Mouse (Mus musculus) midbrain, postnatal 0 days (tissue): ENCODE measurements around the gene Bcl10. TPM values are rescaled to one million over a fixed set of nuclear protein-coding genes. Genes with fewer than 3 reads are reported as not detected.
A peak's percentile ranks its signal among the peaks of the same experiment; 100 is the strongest.

Experiments used
- ATAC-seq: fragments of 200-750 bp; cut with Nextera tagmentation; 2 replicates; pipeline ENCODE4 v1.8.0; 2017; ENCODE audit warnings: moderate number of reproducible peaks, mild to moderate bottlenecking, moderate TSS enrichment, moderate library complexity; ENCODE audit not compliant: low FRiP score
- DNase-seq: peaks from one replicate; pipeline ENCODE4 v3.0.0-alpha.2; 2015; ENCODE audit warnings: low spot score
- H3K27ac ChIP-seq: fragments of 300-500 bp; sonication (generic); 2 replicates; pipeline ENCODE4 v1.5.1; 2014; ENCODE audit warnings: low read depth, mild to moderate bottlenecking, low read length, mixed read lengths
- H3K27me3 ChIP-seq: fragments of 300-500 bp; sonication (generic); 2 replicates; pipeline ENCODE4 v1.6.1; 2014; ENCODE audit warnings: low read length, control low read depth, mixed read lengths; ENCODE audit not compliant: insufficient read depth
- H3K36me3 ChIP-seq: fragments of 300-500 bp; sonication (generic); 2 replicates; pipeline ENCODE4 v1.6.1; 2014; ENCODE audit warnings: low read length, control low read depth, mixed read lengths; ENCODE audit not compliant: insufficient read depth
- H3K4me1 ChIP-seq: fragments of 300-500 bp; sonication (generic); 2 replicates; pipeline ENCODE4 v1.6.1; 2014; ENCODE audit warnings: mild to moderate bottlenecking, control low read depth, antibody characterized with exemption, low read length, mixed read lengths; ENCODE audit not compliant: insufficient read depth
- H3K4me2 ChIP-seq: fragments of 300-500 bp; sonication (generic); 2 replicates; pipeline ENCODE4 v1.6.1; 2014; ENCODE audit warnings: low read depth, mild to moderate bottlenecking, low read length, mixed read lengths; ENCODE audit not compliant: poor library complexity, severe bottlenecking
- H3K4me3 ChIP-seq: fragments of 300-500 bp; sonication (generic); 2 replicates; pipeline ENCODE4 v1.5.1; 2014; ENCODE audit warnings: low read depth, mild to moderate bottlenecking, low read length, moderate library complexity
- H3K9ac ChIP-seq: fragments of 300-500 bp; sonication (generic); replicated peaks from 2 replicates; pipeline ENCODE4 v1.6.1; 2014; ENCODE audit warnings: mild to moderate bottlenecking, low read length, moderate library complexity, mixed read lengths; ENCODE audit not compliant: poor library complexity, severe bottlenecking
- H3K9me3 ChIP-seq: fragments of 300-500 bp; sonication (generic); 2 replicates; pipeline ENCODE4 v1.6.1; 2016; ENCODE audit warnings: low read length, control low read depth
- CTCF ChIP-seq: IDR thresholded peaks from 2 replicates; pipeline ENCODE4 v1.5.1; 2016; ENCODE audit warnings: antibody characterized with exemption, mild to moderate bottlenecking
- whole genome bisulfite sequencing: fragments of 180-500 bp; shearing (Covaris S2); extraction: QIAGEN DNeasy Blood & Tissue Kit; methylation state at CpG from one replicate; pipeline ENCODE4 v1.1.7; 2014; 5-methylcytosine and 5-hydroxymethylcytosine counted together
- polyA plus RNA-seq: library from polyadenylated mRNA; unstranded; fragments of >200 nt; fragmentation: Nextera tagmentation; extraction: Ambion mirVana; gene quantifications from 2 replicates; pipeline ENCODE4 v1.2.1, GENCODE M21; 2015
- total RNA-seq: library from RNA; depleted of rRNA; stranded (reverse); fragments of >200 nt; gene quantifications from 2 replicates; pipeline ENCODE4 v1.2.3, GENCODE M21; 2014

Bcl10 gene
- total and polyA plus RNA-seq, 2 experiments from 2014 or later = 19.4 to 33.3 TPM

- TF ChIP-seq CTCF = no peak
- H3K36me3 ChIP-seq = peaks cover 20% of the 10 kb centered on the region
- H3K4me3 ChIP-seq = no peak overlapping the region
- peaks cover 7% of the 10 kb centered on the region; the same call in 1 of the 2 replicates for H3K4me1 ChIP-seq
- 71% methylated on average over 7 of the region's 7 CpGs for WGBS
- no peak overlapping the region for H3K9ac ChIP-seq
- ATAC-seq = no peak
- no peaks in the 10 kb centered on the region for H3K9me3 ChIP-seq
- no peaks in the 10 kb centered on the region for H3K27me3 ChIP-seq
- H3K27ac ChIP-seq = no peak overlapping the region
- DNase-seq = no peak
- H3K4me2 ChIP-seq = no peak overlapping the region
These were observed 7.2 kb downstream of the Bcl10 start for GRCm38 (mm10) chr3:145929525-145930400.

GRCm38 (mm10) chr3:145933845-145934244, 11.2 kb downstream of the Bcl10 start:
- no peak for TF ChIP-seq CTCF

DNA sequence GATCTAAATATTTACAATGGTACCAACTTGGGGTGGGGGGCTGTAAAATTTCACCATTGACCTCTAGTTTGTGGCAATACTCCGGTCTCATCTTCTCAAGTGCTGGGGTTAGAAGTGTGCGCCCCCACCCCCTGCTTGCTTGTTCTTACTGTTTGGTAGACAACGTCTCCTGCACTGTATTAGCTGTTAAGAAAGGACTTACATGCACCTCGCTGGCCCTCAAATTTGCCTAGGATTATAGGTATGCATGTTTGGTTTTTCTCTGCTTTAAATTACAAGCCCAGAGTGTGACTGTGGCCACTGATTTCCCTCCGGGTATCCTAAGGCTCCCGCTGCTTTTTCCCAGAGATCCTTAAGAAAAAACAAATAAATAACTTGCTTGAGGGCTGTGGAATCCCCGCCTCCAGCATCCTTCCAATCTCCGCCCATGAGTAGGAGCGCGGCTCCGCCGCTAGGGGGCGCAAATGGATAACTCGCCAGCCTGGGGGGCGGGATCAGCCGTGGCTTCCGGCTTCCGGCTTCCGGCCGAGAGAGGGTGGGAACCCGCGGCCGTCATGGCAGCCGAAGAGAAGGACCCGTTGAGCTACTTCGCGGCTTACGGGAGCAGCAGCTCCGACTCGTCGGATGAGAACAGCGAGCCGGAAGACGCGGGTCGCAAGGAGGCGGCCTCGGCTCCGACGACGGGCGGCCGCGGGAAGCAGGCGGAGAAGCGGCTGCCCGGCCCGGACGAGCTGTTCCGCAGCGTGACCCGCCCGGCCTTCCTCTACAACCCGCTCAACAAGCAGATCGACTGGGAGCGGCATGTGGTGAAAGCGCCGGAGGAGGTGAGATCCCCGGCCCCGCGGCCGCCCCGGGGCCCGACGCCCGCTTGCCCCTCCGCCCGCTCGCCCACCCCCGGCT, 15.2 kb downstream of the Bcl10 start, which contains the start of gene 2410004B18Rik:
2410004B18Rik (plus strand) TSS at position 510 of the 900 bp plus-strand sequence.
- peaks cover 3% of the 10 kb centered on the region; the same call in 1 of the 2 replicates for H3K36me3 ChIP-seq
- H3K4me2 ChIP-seq = peak within 1 kb of the TSS; percentile 84
- H3K4me1 ChIP-seq = peaks cover 8% of the 10 kb centered on the region; the same call in 1 of the 2 replicates
- H3K4me3 ChIP-seq = peak within 1 kb of the TSS; percentile 99
- H3K9ac ChIP-seq = peak within 1 kb of the TSS; percentile 89
- WGBS = 2% methylated on average over 65 of the region's 70 CpGs
- TF ChIP-seq CTCF = peak; percentile 97
- ATAC-seq (peak; percentile 94), DNase-seq (peak; percentile 95)
- H3K27ac ChIP-seq = peak within 1 kb of the TSS; percentile 80
- no peaks in the 10 kb centered on the region for H3K9me3 ChIP-seq
- no peaks in the 10 kb centered on the region for H3K27me3 ChIP-seq

More at GRCm38 (mm10) chr3:145933845-145934244, 11.2 kb downstream of the Bcl10 start:
- H3K4me2 ChIP-seq = no peak overlapping the region
- no peaks in the 10 kb centered on the region for H3K9me3 ChIP-seq
- H3K9ac ChIP-seq = no peak overlapping the region
- peaks cover 2% of the 10 kb centered on the region; the same call in 1 of the 2 replicates for H3K4me1 ChIP-seq
- no peak overlapping the region for H3K27ac ChIP-seq
- no peaks in the 10 kb centered on the region for H3K27me3 ChIP-seq
- no peak for DNase-seq
- peaks cover 17% of the 10 kb centered on the region for H3K36me3 ChIP-seq
- WGBS = 93% methylated on average over 9 of the region's 9 CpGs
- no peak overlapping the region for H3K4me3 ChIP-seq
- no peak for ATAC-seq

GRCm38 (mm10) chr3:145938405-145939349, 16.1 kb downstream of the Bcl10 start:
- Histone ChIP-seq H3K27me3 (no peaks in the 10 kb centered on the region), H3K4me2 (peak overlapping the region; percentile 84), H3K9me3 (no peaks in the 10 kb centered on the region), H3K4me3 (peak overlapping the region; percentile 99), H3K9ac (peak overlapping the region; percentile 89), H3K4me1 (peaks cover 8% of the 10 kb centered on the region; the same call in 1 of the 2 replicates), H3K36me3 (no peaks in the 10 kb centered on the region), H3K27ac (peak overlapping the region; percentile 80)
- 19% methylated on average over 49 of the region's 50 CpGs for WGBS
- ATAC-seq (peak; percentile 44; the same call in 1 of the 2 replicates), DNase-seq (peak; percentile 12)
- TF ChIP-seq CTCF = peak; percentile 35

DNA sequence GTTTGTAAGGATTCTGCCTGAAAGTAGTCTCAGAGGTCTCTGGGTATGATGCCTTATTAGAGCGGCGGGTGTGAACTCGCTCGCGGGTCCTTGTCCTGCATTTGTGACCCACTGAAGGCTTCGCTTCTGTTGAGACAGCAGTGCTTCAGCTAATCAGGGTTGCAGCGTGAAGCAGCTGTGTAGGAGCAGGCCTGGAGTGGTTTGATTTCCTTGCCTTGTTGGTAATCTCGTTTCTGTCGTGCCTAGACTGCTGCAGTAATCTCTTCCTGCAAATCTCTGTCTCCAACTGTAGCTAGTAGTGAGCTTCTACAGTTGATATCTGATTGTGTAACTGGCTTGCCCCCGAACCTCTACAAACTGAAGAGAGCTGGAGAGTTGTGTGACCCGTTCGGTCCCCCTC, 16.8 kb downstream of the Bcl10 start:
- no peaks in the 10 kb centered on the region for H3K9me3 ChIP-seq
- TF ChIP-seq CTCF = no peak
- peaks cover 3% of the 10 kb centered on the region for H3K36me3 ChIP-seq
- 83% methylated on average over 12 of the region's 12 CpGs for WGBS
- no peak overlapping the region for H3K9ac ChIP-seq
- no peak overlapping the region for H3K4me3 ChIP-seq
- DNase-seq = no peak
- no peak for ATAC-seq
- no peak overlapping the region for H3K27ac ChIP-seq
- H3K4me1 ChIP-seq = peaks cover 8% of the 10 kb centered on the region; the same call in 1 of the 2 replicates
- H3K27me3 ChIP-seq = no peaks in the 10 kb centered on the region
- H3K4me2 ChIP-seq = peak overlapping the region; percentile 84
